Mouse (Mus musculus) hindbrain, postnatal 0 days (tissue): ENCODE data around the gene Gata3. TPM values are rescaled to one million over a fixed set of nuclear protein-coding genes. Genes with fewer than 3 reads are reported as not detected.

Experiments used
- ATAC-seq: fragments of 200-750 bp; cut with Nextera tagmentation; 2 replicates; pipeline ENCODE4 v1.8.0; 2017; ENCODE audit warnings: mild to moderate bottlenecking, moderate TSS enrichment, moderate library complexity
- DNase-seq: peaks from one replicate; pipeline ENCODE4 v3.0.0-alpha.2; 2015; ENCODE audit warnings: low spot score
- H3K27ac ChIP-seq: fragments of 300-500 bp; sonication (generic); 2 replicates; pipeline ENCODE4 v1.5.1; 2014; ENCODE audit warnings: mild to moderate bottlenecking
- H3K27me3 ChIP-seq: fragments of 300-500 bp; sonication (generic); 2 replicates; pipeline ENCODE4 v1.6.1; 2014; ENCODE audit warnings: low read length, mixed read lengths; ENCODE audit not compliant: insufficient read depth
- H3K36me3 ChIP-seq: fragments of 300-500 bp; sonication (generic); 2 replicates; pipeline ENCODE4 v1.6.1; 2014; ENCODE audit warnings: low read length, mixed read lengths; ENCODE audit not compliant: insufficient read depth
- H3K4me1 ChIP-seq: fragments of 300-500 bp; sonication (generic); 2 replicates; pipeline ENCODE4 v1.6.1; 2014; ENCODE audit warnings: antibody characterized with exemption, low read length, mixed read lengths; ENCODE audit not compliant: insufficient read depth
- H3K4me2 ChIP-seq: fragments of 300-500 bp; sonication (generic); 2 replicates; pipeline ENCODE4 v1.6.1; 2014; ENCODE audit warnings: low read depth, mild to moderate bottlenecking, low read length, moderate library complexity, mixed read lengths
- H3K4me3 ChIP-seq: fragments of 300-500 bp; sonication (generic); 2 replicates; pipeline ENCODE4 v1.5.1; 2014; ENCODE audit warnings: low read length
- H3K9ac ChIP-seq: fragments of 300-500 bp; sonication (generic); replicated peaks from 2 replicates; pipeline ENCODE4 v1.6.1; 2014; ENCODE audit warnings: mild to moderate bottlenecking, low read length, moderate library complexity, mixed read lengths
- H3K9me3 ChIP-seq: fragments of 300-500 bp; sonication (generic); 2 replicates; pipeline ENCODE4 v1.6.1; 2016; ENCODE audit warnings: low read length, mixed read lengths
- CTCF ChIP-seq: IDR thresholded peaks from 2 replicates; pipeline ENCODE4 v1.5.1; 2016; ENCODE audit warnings: antibody characterized with exemption, control low read depth, low read depth
- WGBS: fragments of 180-500 bp; shearing (Covaris S2); extraction: QIAGEN DNeasy Blood & Tissue Kit; methylation state at CpG from one replicate; pipeline ENCODE4 v1.1.7; 2014; 5-methylcytosine and 5-hydroxymethylcytosine counted together
- polyA plus RNA-seq: library from polyadenylated mRNA; unstranded; fragments of >200 nt; fragmentation: Nextera tagmentation; extraction: Ambion mirVana; gene quantifications from 2 replicates; pipeline ENCODE4 v1.2.1, GENCODE M21; 2015
- total RNA-seq: library from RNA; depleted of rRNA; stranded (reverse); fragments of >200 nt; gene quantifications from 2 replicates; pipeline ENCODE4 v1.2.3, GENCODE M21; 2014; rRNA removed

Gene Gata3
- total and polyA plus RNA-seq, 2 experiments from 2014 or later = 3.5 to 20.5 TPM

DNA sequence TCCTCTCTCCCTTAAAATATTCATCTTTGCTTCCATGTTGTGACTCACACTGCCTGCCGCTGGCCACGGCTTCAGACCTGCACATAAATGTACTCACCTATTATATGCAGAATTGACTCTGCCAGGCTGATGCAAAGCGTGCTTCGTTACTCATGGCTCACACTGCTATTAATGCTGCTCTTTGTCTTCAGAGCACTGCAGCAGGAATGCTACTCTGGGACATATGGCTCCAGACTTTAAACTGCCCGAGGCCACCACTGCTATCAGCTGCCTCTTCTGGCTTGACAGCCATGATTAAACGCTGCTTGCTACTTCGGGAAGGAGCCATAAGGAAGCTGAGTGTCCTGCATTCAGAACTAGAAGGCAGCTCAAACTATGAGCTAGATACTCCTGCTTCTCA, 54.6 kb downstream of the Gata3 start:
- H3K27ac ChIP-seq = no peak overlapping the region

DNA sequence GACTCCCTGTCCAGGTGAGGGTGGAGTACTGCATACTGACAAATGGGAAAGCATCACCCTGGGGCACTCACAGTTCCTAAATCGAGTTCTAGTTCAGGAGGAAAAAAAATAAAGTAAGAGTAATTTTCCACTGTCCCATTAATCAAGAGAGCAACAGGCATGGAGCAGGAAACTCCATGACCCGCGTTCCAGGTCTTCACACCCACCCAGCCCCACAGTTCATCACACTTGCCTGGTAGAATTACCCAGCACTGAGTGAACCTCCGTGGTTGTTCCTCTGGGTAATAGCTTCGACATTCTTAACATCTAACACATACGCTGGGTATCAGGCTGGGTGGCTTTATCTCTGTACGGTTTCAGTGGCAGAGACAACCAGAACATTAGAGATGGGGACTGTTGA, 56.1 kb downstream of the Gata3 start:
- no peak for TF ChIP-seq CTCF
- 84% methylated on average over 7 of the region's 7 CpGs for WGBS

More for the DNA sequence above, 54.6 kb downstream of the Gata3 start:
- TF ChIP-seq CTCF = no peak
- no peak overlapping the region for H3K4me2 ChIP-seq
- H3K4me1 ChIP-seq = no peaks in the 10 kb centered on the region
- WGBS = 56% methylated on average over 7 of the region's 7 CpGs
- no peaks in the 10 kb centered on the region for H3K36me3 ChIP-seq
- peak; percentile 66; the same call in 1 of the 2 replicates for ATAC-seq
- no peak overlapping the region for H3K4me3 ChIP-seq
- peak; percentile 38 for DNase-seq
- no peaks in the 10 kb centered on the region for H3K27me3 ChIP-seq
- no peak overlapping the region for H3K9ac ChIP-seq
- H3K9me3 ChIP-seq = no peaks in the 10 kb centered on the region

GRCm38 (mm10) chr2:9827624-9828023, 62.2 kb downstream of the Gata3 start:
- WGBS = 21% methylated on average over 3 of the region's 3 CpGs
- Histone ChIP-seq H3K9me3 (no peaks in the 10 kb centered on the region), H3K36me3 (no peaks in the 10 kb centered on the region), H3K4me2 (no peak overlapping the region), H3K27ac (no peak overlapping the region), H3K4me3 (no peak overlapping the region), H3K9ac (no peak overlapping the region), H3K4me1 (no peaks in the 10 kb centered on the region), H3K27me3 (no peaks in the 10 kb centered on the region)
- DNase-seq = no peak
- no peak for TF ChIP-seq CTCF
- ATAC-seq = no peak

More for the DNA sequence above, 56.1 kb downstream of the Gata3 start:
- Histone ChIP-seq H3K36me3 (no peaks in the 10 kb centered on the region), H3K4me2 (no peak overlapping the region), H3K4me3 (no peak overlapping the region), H3K9me3 (no peaks in the 10 kb centered on the region), H3K27me3 (no peaks in the 10 kb centered on the region), H3K27ac (no peak overlapping the region), H3K4me1 (no peaks in the 10 kb centered on the region), H3K9ac (no peak overlapping the region)
- ATAC-seq (no peak), DNase-seq (no peak)

GRCm38 (mm10) chr2:9820611-9821010, 69.2 kb downstream of the Gata3 start:
- Histone ChIP-seq H3K4me1 (no peaks in the 10 kb centered on the region), H3K4me2 (no peak overlapping the region), H3K27ac (no peak overlapping the region), H3K9me3 (no peaks in the 10 kb centered on the region), H3K36me3 (no peaks in the 10 kb centered on the region), H3K9ac (no peak overlapping the region), H3K27me3 (no peaks in the 10 kb centered on the region), H3K4me3 (no peak overlapping the region)
- WGBS = 90% methylated on average over 8 of the region's 8 CpGs
- TF ChIP-seq CTCF = no peak
- DNase-seq (no peak), ATAC-seq (no peak)

GRCm38 (mm10) chr2:9818177-9818785, 71.6 kb downstream of the Gata3 start:
- 78% methylated on average over 7 of the region's 7 CpGs for WGBS
- TF ChIP-seq CTCF = no peak
- Histone ChIP-seq H3K4me2 (no peak overlapping the region), H3K4me1 (no peaks in the 10 kb centered on the region), H3K4me3 (no peak overlapping the region), H3K9me3 (no peaks in the 10 kb centered on the region), H3K36me3 (no peaks in the 10 kb centered on the region), H3K9ac (no peak overlapping the region), H3K27me3 (no peaks in the 10 kb centered on the region), H3K27ac (no peak overlapping the region)
- DNase-seq (no peak), ATAC-seq (no peak)

Other genes with a start within 250 kb of the Gata3 start
- gene 4930412O13Rik, start 8.8 kb downstream of the Gata3 start, total RNA-seq = not detected in 2 replicates
- 0.57 and 0.75 TPM in 2 replicates for gene 4930412O13Rik, start 8.8 kb downstream of the Gata3 start, polyA plus RNA-seq
- gene 9230102O04Rik, start 494 bp downstream of the Gata3 start, total RNA-seq = 1.5 TPM in 1 of 2 replicates, not detected in the other
- gene 9230102O04Rik, start 494 bp downstream of the Gata3 start, polyA plus RNA-seq = 0.76 and 1.0 TPM in 2 replicates
- 2.7 and 5.1 TPM in 2 replicates for gene Taf3, start 158.6 kb upstream of the Gata3 start, total RNA-seq
- 10.0 and 10.3 TPM in 2 replicates for gene Taf3, start 158.6 kb upstream of the Gata3 start, polyA plus RNA-seq
- gene Atp5c1, start 190.5 kb upstream of the Gata3 start, total RNA-seq = 368 and 408 TPM in 2 replicates
- 713 and 717 TPM in 2 replicates for gene Atp5c1, start 190.5 kb upstream of the Gata3 start, polyA plus RNA-seq
- 3.2 and 4.8 TPM in 2 replicates for gene Kin, start 190.6 kb upstream of the Gata3 start, total RNA-seq
- 14.1 and 18.9 TPM in 2 replicates for gene Kin, start 190.6 kb upstream of the Gata3 start, polyA plus RNA-seq
- gene Itih2, start 241.4 kb upstream of the Gata3 start, total RNA-seq = 8.6 and 9.1 TPM in 2 replicates
- gene Itih2, start 241.4 kb upstream of the Gata3 start, polyA plus RNA-seq = 6.3 and 7.3 TPM in 2 replicates